In genomic region chr3:121212156-121212555, GRCm38 (mm10) we compare ENCODE assay signal across 11 mouse cellular contexts. TPM values are rescaled to one million over a fixed set of nuclear protein-coding genes. Genes with fewer than 3 reads are reported as not detected.
DNase-seq lines count a peak whose midpoint lies in the region; ATAC-seq and TF ChIP-seq lines count a peak whose summit lies in the region.
"Had no signal": no experiment of that assay in that cellular context is flagged by ENCODE, and none has a peak within 500 bp of the region (broad histone marks: within the 10 kb centered on the region; RNA-seq: fewer than 3 reads in every experiment).

No protein-coding gene starts in this region.

- no peak overlapping the region for H3K27ac ChIP-seq in heart, adult 2 months
- H3K27ac ChIP-seq in lung, embryonic 14.5 days (ENCODE audit: low read depth), result no peak overlapping the region
- no peak overlapping the region for H3K27ac ChIP-seq in liver, embryonic 14.5 days
- H3K27ac ChIP-seq: forebrain, embryonic 10.5 days; liver, embryonic 15.5 days had no signal

- H3K4me3 ChIP-seq in heart, adult 2 months, result no peak overlapping the region
- H3K4me3 ChIP-seq in lung, embryonic 14.5 days (ENCODE audit: low read depth, low read length), result no peak overlapping the region
- no peak overlapping the region for H3K4me3 ChIP-seq in E14TG2a.4 (replicated peaks; ENCODE audit: low read length)
- H3K4me3 ChIP-seq in liver, embryonic 14.5 days (ENCODE audit: insufficient read depth in 1 of 2, low read depth in 2 of 2, low read length in 2 of 2), result no peak overlapping the region
- H3K4me3 ChIP-seq: forebrain, embryonic 10.5 days; liver, embryonic 15.5 days had no signal

- no peaks in the 10 kb centered on the region for H3K4me1 ChIP-seq in heart, adult 2 months (ENCODE audit: control insufficient read depth, insufficient read depth, low read length)
- no peaks in the 10 kb centered on the region for H3K4me1 ChIP-seq in lung, embryonic 14.5 days (ENCODE audit: insufficient read depth)
- 0 out of 2 replicates have a peak, but pooled peaks cover 2% of the 10 kb centered on the region for H3K4me1 ChIP-seq in E14TG2a.4 (replicated peaks; ENCODE audit: low read depth, low read length)
- H3K4me1 ChIP-seq in liver, embryonic 14.5 days (replicated peaks; ENCODE audit: control insufficient read depth in 2 of 2, insufficient read depth in 2 of 2, low read length in 1 of 2), result no peaks in the 10 kb centered on the region; a peak in 1 of 4 replicates
- H3K4me1 ChIP-seq: forebrain, embryonic 10.5 days; liver, embryonic 15.5 days had no signal

- intact Hi-C loops in heart, adult 2 months (cut with DNase I), result no loop called here
- intact Hi-C loops in heart, postnatal 36 days (cut with DNase I), result no loop called here

- no peaks in the 10 kb centered on the region for H3K9me3 ChIP-seq in lung, embryonic 14.5 days (ENCODE audit: low read depth, low read length)
- H3K9me3 ChIP-seq in E14TG2a.4 (ENCODE audit: low read length), result no peaks in the 10 kb centered on the region
- H3K9me3 ChIP-seq in liver, embryonic 14.5 days (ENCODE audit: control insufficient read depth, low read length), result no peaks in the 10 kb centered on the region
- H3K9me3 ChIP-seq: forebrain, embryonic 10.5 days; liver, embryonic 15.5 days had no signal

- no peak overlapping the region for H3K4me2 ChIP-seq in lung, embryonic 14.5 days
- no peak overlapping the region for H3K4me2 ChIP-seq in liver, embryonic 14.5 days (ENCODE audit: low read depth)
- H3K4me2 ChIP-seq: liver, embryonic 15.5 days had no signal

- no peak for DNase-seq in heart, adult 2 months
- no peak for DNase-seq in heart, postnatal 36 days
- DNase-seq in lung, embryonic 14.5 days, result peak; percentile 13
- no peak for DNase-seq in lung, postnatal 10 days
- no peak for DNase-seq in liver, embryonic 14.5 days (ENCODE audit: low read depth in 3 of 3, low spot score in 3 of 3)
- DNase-seq: adrenal gland, adult 8-10 months; kidney, postnatal 14 days had no signal

- no peaks in the 10 kb centered on the region for H3K79me2 ChIP-seq in heart, adult 2 months (replicated peaks; ENCODE audit: control insufficient read depth, insufficient read depth, low read length)

- H3K9ac ChIP-seq in heart, adult 2 months (ENCODE audit: low read depth, low read length), result no peak overlapping the region
- H3K9ac ChIP-seq in lung, embryonic 14.5 days, result no peak overlapping the region
- no peak overlapping the region for H3K9ac ChIP-seq in liver, embryonic 14.5 days (replicated peaks)
- H3K9ac ChIP-seq: liver, embryonic 15.5 days had no signal

- TF ChIP-seq POLR2A in heart, adult 2 months (IDR thresholded peaks at IDR 0.05; ENCODE audit: insufficient read depth, low read depth, low read length), result no peak

- TF ChIP-seq EP300 in heart, adult 2 months (IDR thresholded peaks at IDR 0.05; ENCODE audit: insufficient read depth, low read depth, low read length), result no peak
- TF ChIP-seq EP300 in liver, embryonic 14.5 days (IDR thresholded peaks at IDR 0.05; ENCODE audit: low read depth), result no peak

- no peaks in the 10 kb centered on the region for H3K36me3 ChIP-seq in heart, adult 2 months (ENCODE audit: control insufficient read depth, insufficient read depth, low read length)
- no peaks in the 10 kb centered on the region for H3K36me3 ChIP-seq in lung, embryonic 14.5 days (ENCODE audit: insufficient read depth)
- no peaks in the 10 kb centered on the region for H3K36me3 ChIP-seq in E14TG2a.4 (ENCODE audit: insufficient read depth, low read length)
- peaks cover 24% of the 10 kb centered on the region for H3K36me3 ChIP-seq in liver, embryonic 14.5 days (replicated peaks; ENCODE audit: control insufficient read depth, insufficient read depth, low read depth)
- H3K36me3 ChIP-seq: forebrain, embryonic 10.5 days had no signal

- no peak for ATAC-seq in lung, embryonic 14.5 days (ENCODE audit: insufficient read depth)
- no peak for ATAC-seq in liver, embryonic 14.5 days (ENCODE audit: insufficient read depth)
- ATAC-seq in erythroid progenitor cell, adult 5-6 weeks (replicated peaks; ENCODE audit: low FRiP score, poor library complexity, severe bottlenecking), result no peak

- TF ChIP-seq CTCF in heart, adult 2 months (IDR thresholded peaks at IDR 0.05), result peak; percentile 26
- TF ChIP-seq CTCF in lung, embryonic 14.5 days (IDR thresholded peaks at IDR 0.05; ENCODE audit: low read depth), result no peak
- TF ChIP-seq CTCF in E14TG2a.4 (conservative IDR thresholded peaks at IDR 0.05; ENCODE audit: low read length), result peak; percentile 27
- peak; percentile 51 for TF ChIP-seq CTCF in liver, embryonic 14.5 days (IDR thresholded peaks at IDR 0.05; ENCODE audit: low read depth)

- WGBS in heart, adult 2 months, result 39% methylated on average over 1 of the region's 1 CpGs
- WGBS in lung, embryonic 14.5 days, result 34% methylated on average over 1 of the region's 1 CpGs
- WGBS in liver, embryonic 14.5 days (ENCODE audit: insufficient replicate concordance), result 10% methylated on average over 1 of the region's 1 CpGs

- no peaks in the 10 kb centered on the region for H3K27me3 ChIP-seq in heart, adult 2 months (ENCODE audit: control insufficient read depth, insufficient read depth, low read length)
- no peaks in the 10 kb centered on the region for H3K27me3 ChIP-seq in lung, embryonic 14.5 days (ENCODE audit: insufficient read depth, low read length)
- H3K27me3 ChIP-seq in E14TG2a.4 (ENCODE audit: insufficient read depth, low read length), result peaks cover 16% of the 10 kb centered on the region
- no peaks in the 10 kb centered on the region for H3K27me3 ChIP-seq in liver, embryonic 14.5 days (ENCODE audit: control insufficient read depth, insufficient read depth, low read length)
- H3K27me3 ChIP-seq: liver, embryonic 15.5 days had no signal

RNA-seq across cellular contexts. Expression of gene Rwdd3, which starts 40.7 kb away (rescaled TPM):
- total RNA-seq in heart, adult 2 months (2021), result 1 to 10 TPM; 2.1 to 2.2 TPM
- 0.96 and 1.5 TPM in 2 replicates for polyA plus RNA-seq in heart, adult 2 months (2012; rRNA removed)
- total RNA-seq in heart, postnatal 36 days (2021), result 1 to 10 TPM; 2.0 to 2.7 TPM
- 4.3 and 4.4 TPM in 2 replicates for polyA plus RNA-seq in lung, embryonic 14.5 days (2014; fragmentation: Nextera tagmentation; extraction: Ambion mirVana)
- 0.79 and 1.1 TPM in 2 replicates for polyA plus RNA-seq in liver, embryonic 14.5 days (2012; rRNA removed)
- 1.3 and 1.7 TPM in 2 replicates for polyA plus RNA-seq in liver, embryonic 14.5 days (2014; fragmentation: Nextera tagmentation; extraction: Ambion mirVana)
- total RNA-seq in erythroid progenitor cell, adult 5-6 weeks (2015; ENCODE audit: low replicate concordance), result 2.5 and 2.9 TPM in 2 replicates
- total RNA-seq in erythroid progenitor cell, adult 5-6 weeks (2017; ENCODE audit: low replicate concordance), result 0.39 TPM in 1 of 2 replicates, not detected in the other
